Mouse (Mus musculus): ENCODE results near the gene Gm11492. TPM values are rescaled to one million over a fixed set of nuclear protein-coding genes. Genes with fewer than 3 reads are reported as not detected.

Gene Gm11492
- polyA plus RNA-seq, 1 experiment from 2014 or later = not detected

DNA sequence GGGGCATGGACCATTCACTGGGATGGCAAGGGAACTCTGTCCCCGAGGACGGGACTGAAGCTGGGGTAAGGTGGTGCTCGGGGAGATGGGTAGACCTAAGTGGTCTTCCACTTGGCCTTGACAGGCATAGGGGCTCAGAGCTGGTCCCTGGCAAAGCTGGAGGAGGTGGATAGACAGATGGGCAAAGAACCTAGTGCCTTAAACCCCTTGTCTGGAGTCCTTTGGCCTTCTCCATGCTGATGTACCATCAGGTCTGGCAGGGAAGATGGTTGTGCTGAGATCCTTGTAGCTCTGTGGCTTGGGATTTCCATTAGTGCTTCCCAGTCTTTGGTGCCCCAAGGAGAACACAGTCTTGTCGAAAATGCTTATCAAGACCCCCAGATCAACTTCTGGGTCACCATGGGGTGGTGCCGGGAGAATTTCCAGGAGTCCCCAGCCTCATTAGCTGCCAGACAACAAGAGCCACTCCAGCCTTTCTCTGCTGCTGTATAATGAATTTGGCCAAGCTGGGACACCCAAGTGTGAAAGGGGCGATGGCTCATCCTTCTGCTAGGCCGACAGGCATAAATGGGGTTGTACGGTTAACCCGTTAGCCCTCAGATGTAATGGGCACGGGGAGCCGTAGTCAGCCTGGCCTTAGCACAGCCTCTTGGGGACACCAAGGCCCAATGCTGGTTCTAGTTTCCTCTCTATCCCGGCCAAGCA, 14.9 kb downstream of the Gm11492 start:
- H3K4me2 ChIP-seq = no peak overlapping the region
- no peaks in the 10 kb centered on the region for H3K27me3 ChIP-seq
- 84% methylated on average over 12 of the region's 12 CpGs for WGBS
- no peaks in the 10 kb centered on the region for H3K36me3 ChIP-seq
- H3K9ac ChIP-seq = no peak overlapping the region
- no peak overlapping the region for H3K27ac ChIP-seq
- ATAC-seq (replicated peaks; ENCODE audit: low FRiP score) = no peak
- H3K4me3 ChIP-seq (replicated peaks) = no peak overlapping the region
- no peaks in the 10 kb centered on the region for H3K9me3 ChIP-seq (replicated peaks)
- peaks cover 48% of the 10 kb centered on the region for H3K4me1 ChIP-seq

DNA sequence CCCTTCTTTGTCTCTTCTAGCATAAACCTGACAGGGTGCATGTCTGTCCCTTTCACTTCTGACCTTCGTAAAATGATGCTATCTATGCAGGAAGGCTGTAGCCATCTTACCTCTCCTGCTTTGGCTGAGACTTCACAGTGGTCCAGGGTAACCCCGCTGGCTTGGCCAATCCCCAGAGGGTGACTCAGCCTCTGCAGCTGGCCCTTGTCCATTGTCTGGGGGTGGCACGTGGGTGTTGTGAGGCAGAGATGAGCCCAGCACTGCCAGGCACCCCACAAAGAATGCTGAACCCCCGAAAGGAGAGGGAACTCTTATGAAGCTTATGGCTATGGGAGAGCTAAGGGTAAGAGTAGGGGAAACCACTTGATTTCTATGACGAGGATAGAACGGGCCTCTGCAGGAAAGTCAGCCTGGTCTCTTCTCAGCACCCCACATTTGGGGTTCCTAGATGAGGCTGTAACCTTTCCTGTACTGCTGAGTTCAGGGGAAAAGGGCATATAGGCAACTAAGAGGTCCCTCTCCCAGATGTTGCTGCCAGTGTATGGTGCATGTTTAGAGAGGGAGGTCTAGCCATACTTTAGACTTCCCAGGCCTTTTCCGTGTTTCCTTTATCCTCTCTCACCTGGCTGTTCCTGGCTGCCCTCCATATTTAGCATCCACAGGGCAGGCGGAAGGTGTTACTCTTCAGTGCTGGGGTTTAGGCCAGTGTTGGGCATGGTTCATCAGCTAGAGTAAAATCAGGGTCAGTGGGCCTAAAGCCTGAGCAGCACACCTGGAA, 15.7 kb downstream of the Gm11492 start:
- Histone ChIP-seq H3K4me1 (peaks cover 41% of the 10 kb centered on the region), H3K36me3 (peaks cover 4% of the 10 kb centered on the region; the same call in 1 of the 2 replicates), H3K27ac (no peak overlapping the region), H3K9ac (no peak overlapping the region), H3K9me3 (replicated peaks) (no peaks in the 10 kb centered on the region), H3K4me2 (no peak overlapping the region), H3K4me3 (replicated peaks) (no peak overlapping the region), H3K27me3 (no peaks in the 10 kb centered on the region)
- 89% methylated on average over 8 of the region's 8 CpGs for WGBS
- no peak for ATAC-seq (replicated peaks; ENCODE audit: low FRiP score)

- H3K36me3 ChIP-seq = peaks cover 4% of the 10 kb centered on the region; the same call in 1 of the 2 replicates
These were observed 17.0 kb downstream of the Gm11492 start for GRCm38 (mm10) chr11:87583291-87584034.

DNA sequence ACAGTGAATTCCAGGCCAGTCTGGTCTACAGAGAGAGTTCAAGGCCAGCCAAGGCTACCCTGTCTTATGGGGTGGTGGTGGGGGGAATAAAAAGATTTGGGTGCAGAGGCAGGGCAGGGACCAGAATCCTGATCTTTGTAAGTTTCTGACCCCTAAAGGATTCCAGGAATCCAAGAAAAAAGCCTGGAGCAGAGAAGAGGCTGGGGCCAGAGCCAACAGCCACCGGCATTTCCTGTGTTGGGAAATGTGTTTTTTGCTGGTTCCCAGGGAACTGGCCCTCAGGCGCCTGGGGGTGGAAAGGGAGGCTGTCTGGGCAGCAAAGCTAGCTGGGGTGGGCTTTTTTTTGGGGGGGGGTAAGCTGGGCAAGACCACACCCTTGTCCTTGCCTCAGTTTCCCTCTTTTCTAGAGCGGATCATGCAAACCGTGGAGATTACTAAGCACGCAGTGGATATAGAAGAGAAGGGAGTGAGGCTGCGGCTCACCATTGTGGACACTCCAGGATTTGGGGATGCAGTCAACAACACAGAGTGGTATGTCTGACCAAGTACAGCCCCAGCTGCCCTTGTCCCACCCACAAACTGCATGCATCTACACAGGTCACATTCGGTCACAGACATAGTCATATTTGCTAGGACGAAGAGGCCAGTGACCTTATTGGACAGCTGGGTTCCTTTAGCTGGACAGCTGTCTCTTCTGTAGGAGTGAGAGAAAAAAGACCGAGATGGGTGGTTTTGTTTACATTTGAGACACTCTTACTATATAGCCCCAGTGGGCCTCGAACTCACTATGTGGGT, 18.5 kb downstream of the Gm11492 start:
- Histone ChIP-seq H3K4me3 (replicated peaks) (no peak overlapping the region), H3K4me1 (peaks cover 23% of the 10 kb centered on the region), H3K9me3 (replicated peaks) (no peaks in the 10 kb centered on the region), H3K27me3 (no peaks in the 10 kb centered on the region), H3K9ac (no peak overlapping the region), H3K27ac (peak overlapping the region; percentile 57), H3K4me2 (no peak overlapping the region), H3K36me3 (peaks cover 4% of the 10 kb centered on the region; the same call in 1 of the 2 replicates)
- 68% methylated on average over 10 of the region's 10 CpGs for WGBS
- no peak for ATAC-seq (replicated peaks; ENCODE audit: low FRiP score)

More at GRCm38 (mm10) chr11:87583291-87584034, 17.0 kb downstream of the Gm11492 start:
- no peaks in the 10 kb centered on the region for H3K27me3 ChIP-seq
- H3K4me3 ChIP-seq (replicated peaks) = no peak overlapping the region
- no peak for ATAC-seq (replicated peaks; ENCODE audit: low FRiP score)
- H3K9ac ChIP-seq = no peak overlapping the region
- no peak overlapping the region for H3K27ac ChIP-seq
- WGBS = 82% methylated on average over 6 of the region's 6 CpGs
- no peak overlapping the region for H3K4me2 ChIP-seq
- peaks cover 29% of the 10 kb centered on the region for H3K4me1 ChIP-seq
- no peaks in the 10 kb centered on the region for H3K9me3 ChIP-seq (replicated peaks)

- ATAC-seq (replicated peaks; ENCODE audit: low FRiP score) = no peak
- H3K4me2 ChIP-seq = no peak overlapping the region
- no peak overlapping the region for H3K9ac ChIP-seq
- H3K27me3 ChIP-seq = no peaks in the 10 kb centered on the region
- WGBS = 91% methylated on average over 5 of the region's 5 CpGs
- H3K36me3 ChIP-seq = peaks cover 4% of the 10 kb centered on the region; the same call in 1 of the 2 replicates
- peaks cover 28% of the 10 kb centered on the region for H3K4me1 ChIP-seq
- H3K9me3 ChIP-seq (replicated peaks) = no peaks in the 10 kb centered on the region
- 0 out of 2 replicates have a peak overlapping the region, but pooled peaks have one; percentile 22 for H3K27ac ChIP-seq
- no peak overlapping the region for H3K4me3 ChIP-seq (replicated peaks)
These were observed 20.9 kb downstream of the Gm11492 start for GRCm38 (mm10) chr11:87587211-87587874.

DNA sequence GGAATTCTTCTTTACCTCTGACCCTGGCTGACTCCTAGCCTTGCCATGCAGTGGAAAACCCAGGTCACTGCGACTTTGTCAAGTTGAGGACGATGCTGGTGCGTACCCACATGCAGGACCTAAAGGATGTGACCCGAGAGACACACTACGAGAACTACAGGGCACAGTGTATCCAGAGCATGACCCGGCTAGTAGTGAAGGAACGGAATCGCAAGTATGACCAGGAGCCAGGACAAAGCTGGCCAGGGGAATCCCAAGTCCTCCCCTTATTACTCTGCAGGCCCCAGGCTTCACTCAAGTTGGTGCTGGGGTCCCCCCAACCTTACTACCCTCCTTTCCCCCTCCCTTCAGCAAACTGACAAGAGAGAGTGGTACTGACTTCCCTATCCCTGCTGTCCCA, 23.2 kb downstream of the Gm11492 start:
- H3K4me3 ChIP-seq (replicated peaks) = peak overlapping the region; percentile 78; the same call in 1 of the 2 replicates
- H3K27ac ChIP-seq = no peak overlapping the region
- 0 out of 2 replicates have a peak overlapping the region, but pooled peaks have one; percentile 87 for H3K9ac ChIP-seq
- no peaks in the 10 kb centered on the region for H3K27me3 ChIP-seq
- H3K4me2 ChIP-seq = peak overlapping the region; percentile 74; the same call in 1 of the 2 replicates
- no peak for ATAC-seq (replicated peaks; ENCODE audit: low FRiP score)
- 95% methylated on average over 8 of the region's 8 CpGs for WGBS
- H3K9me3 ChIP-seq (replicated peaks) = no peaks in the 10 kb centered on the region
- H3K4me1 ChIP-seq = peaks cover 46% of the 10 kb centered on the region
- peaks cover 14% of the 10 kb centered on the region for H3K36me3 ChIP-seq

DNA sequence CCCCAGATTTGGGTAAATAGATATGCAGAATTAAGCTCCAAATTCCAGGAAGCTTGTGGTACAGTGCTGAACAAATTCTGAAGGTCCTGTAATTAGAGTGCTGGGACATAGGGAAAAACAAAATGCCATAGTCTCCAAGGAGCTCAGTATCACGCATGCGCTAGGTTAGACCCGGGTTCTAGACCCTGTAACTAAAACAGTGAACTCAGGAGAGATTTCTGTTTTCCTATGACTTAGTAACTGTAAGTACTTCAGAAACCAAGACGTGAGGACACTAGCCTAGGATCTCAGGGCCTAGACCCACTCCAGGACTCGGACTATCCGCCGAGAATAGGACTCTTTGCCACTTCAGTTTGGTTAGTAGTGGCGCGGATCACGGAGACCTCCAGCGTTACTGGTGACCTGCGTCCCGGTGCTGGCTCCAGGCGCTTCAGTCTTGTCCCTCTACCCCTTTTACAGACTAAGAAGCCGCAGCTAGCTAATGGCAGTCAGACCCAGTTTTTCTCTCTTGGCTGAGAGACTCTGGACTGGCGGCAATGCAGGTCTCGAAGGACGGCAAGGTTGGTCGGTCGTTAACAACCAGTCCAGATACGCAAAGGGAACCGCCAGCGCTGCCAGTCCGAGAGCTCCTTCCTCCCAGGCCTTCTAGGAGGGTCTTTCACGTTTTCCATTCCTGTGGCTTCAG, 24.5 kb downstream of the Gm11492 start:
- ATAC-seq (replicated peaks; ENCODE audit: low FRiP score) = no peak
- Histone ChIP-seq H3K4me2 (peak overlapping the region; percentile 74), H3K27me3 (no peaks in the 10 kb centered on the region), H3K27ac (peak overlapping the region; percentile 94), H3K9me3 (replicated peaks) (no peaks in the 10 kb centered on the region), H3K4me1 (peaks cover 52% of the 10 kb centered on the region), H3K9ac (peak overlapping the region; percentile 87), H3K36me3 (peaks cover 14% of the 10 kb centered on the region), H3K4me3 (replicated peaks) (peak overlapping the region; percentile 78)
- 2% methylated on average over 25 of the region's 25 CpGs for WGBS

GRCm38 (mm10) chr11:87591526-87592353, 25.3 kb downstream of the Gm11492 start, which contains the start of gene Mtmr4:
Gene Mtmr4 (plus strand): TSS chr11:87592162.
- Histone ChIP-seq H3K4me2 (peak within 1 kb of the TSS; percentile 85), H3K9ac (peak within 1 kb of the TSS; percentile 87), H3K36me3 (peaks cover 14% of the 10 kb centered on the region), H3K27ac (peak within 1 kb of the TSS; percentile 98), H3K4me1 (peaks cover 60% of the 10 kb centered on the region), H3K27me3 (no peaks in the 10 kb centered on the region), H3K4me3 (replicated peaks) (peak within 1 kb of the TSS; percentile 78), H3K9me3 (replicated peaks) (no peaks in the 10 kb centered on the region)
- ATAC-seq (replicated peaks; ENCODE audit: low FRiP score) = peak; percentile 98
- WGBS = under 1% methylated on average over 61 of the region's 61 CpGs

DNA sequence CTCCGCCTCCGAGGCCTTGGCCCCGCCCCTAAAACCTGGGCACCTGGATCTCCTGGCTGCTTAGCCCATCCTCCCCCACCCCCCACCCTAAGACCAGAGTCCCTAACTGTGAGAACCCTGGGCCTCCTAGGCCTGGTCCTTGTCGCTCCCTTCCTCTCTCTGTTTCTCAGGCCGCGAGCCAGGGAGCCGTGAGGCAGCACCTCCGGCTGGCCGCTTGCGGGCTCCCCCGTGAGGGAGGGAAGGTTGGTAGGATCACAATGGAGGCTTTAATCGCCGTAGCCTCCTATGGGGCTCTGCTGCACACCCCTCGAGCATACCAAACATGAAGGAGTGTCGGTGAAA, 25.9 kb downstream of the Gm11492 start:
- H3K36me3 ChIP-seq = peaks cover 18% of the 10 kb centered on the region
- peaks cover 65% of the 10 kb centered on the region for H3K4me1 ChIP-seq
- peak overlapping the region; percentile 98 for H3K27ac ChIP-seq
- H3K9me3 ChIP-seq (replicated peaks) = no peaks in the 10 kb centered on the region
- peak overlapping the region; percentile 79 for H3K9ac ChIP-seq
- under 1% methylated on average over 15 of the region's 15 CpGs for WGBS
- ATAC-seq (replicated peaks; ENCODE audit: low FRiP score) = no peak
- H3K27me3 ChIP-seq = no peaks in the 10 kb centered on the region
- H3K4me3 ChIP-seq (replicated peaks) = peak overlapping the region; percentile 78
- peak overlapping the region; percentile 85 for H3K4me2 ChIP-seq

Data from kidney, embryonic 15.5 days (tissue).